In genomic region chr19:44230212-44230611, GRCm38 (mm10) we compare ENCODE assay signal across 13 mouse cellular contexts. TPM values are rescaled to one million over a fixed set of nuclear protein-coding genes. Genes with fewer than 3 reads are reported as not detected.
"Had no signal": no experiment of that assay in that cellular context is flagged by ENCODE, and none has a peak within 500 bp of the region (broad histone marks: within the 10 kb centered on the region; RNA-seq: fewer than 3 reads in every experiment).

No protein-coding gene starts in this region.

- DNase-seq: retina, postnatal 1 day; right cerebral cortex, adult 18-20 months; right cerebral cortex, postnatal 14 days; right cerebral cortex, postnatal 25 days; right cerebral cortex, postnatal 4 days; spleen, adult 18-20 months; thymus, adult 18-20 months; thymus, adult 2 months; thymus, postnatal 14 days; thymus, postnatal 25 days; thymus, postnatal 36 days; thymus, postnatal 4 days had no signal

RNA-seq across cellular contexts. Expression of gene Scd3, which starts 27.1 kb away (rescaled TPM):
- total RNA-seq: neutrophil, adult 5-6 weeks had no signal

RNA-seq across cellular contexts. Expression of gene Pkd2l1, which starts 38.0 kb away (rescaled TPM):
- total RNA-seq: neutrophil, adult 5-6 weeks had no signal
